Comparison of ENCODE assay signal across 9 mouse cellular contexts in the genomic region with DNA sequence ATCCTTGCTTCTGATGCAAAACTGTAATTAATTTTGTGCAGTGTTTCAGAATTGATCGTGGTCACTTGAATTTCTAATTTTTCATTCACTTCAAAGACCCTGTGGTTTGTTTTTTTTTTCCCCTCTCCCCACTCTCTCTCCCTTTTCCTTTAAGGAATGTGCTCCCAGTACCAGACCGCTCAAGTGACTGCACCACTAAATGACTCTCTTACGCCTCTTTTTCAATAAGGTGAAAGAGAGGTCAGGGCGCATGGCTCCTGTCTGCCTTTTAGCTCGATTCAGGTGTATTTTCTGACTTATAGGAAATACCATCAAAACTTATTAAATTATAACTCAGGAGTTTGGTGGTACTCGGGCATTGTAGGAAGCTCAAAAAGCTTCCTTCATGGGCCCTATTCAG.
DNase-seq lines count a peak whose midpoint lies in the region; ATAC-seq lines count a peak whose summit lies in the region.
"Had no signal": no experiment of that assay in that cellular context is flagged by ENCODE, and none has a peak within 500 bp of the region (broad histone marks: within the 10 kb centered on the region; RNA-seq: fewer than 3 reads in every experiment).

No protein-coding gene starts in this region.

- H3K9me3 ChIP-seq in heart, embryonic 14.5 days (ENCODE audit: control insufficient read depth, low read length): no peaks in the 10 kb centered on the region
- H3K9me3 ChIP-seq in forebrain, embryonic 16.5 days (ENCODE audit: control insufficient read depth, low read length): no peaks in the 10 kb centered on the region
- no peaks in the 10 kb centered on the region; the same call in 1 of the 2 replicates for H3K9me3 ChIP-seq in limb, embryonic 13.5 days

- no peaks in the 10 kb centered on the region for H3K36me3 ChIP-seq in heart, embryonic 14.5 days (ENCODE audit: control insufficient read depth, insufficient read depth, low read length)
- no peaks in the 10 kb centered on the region for H3K36me3 ChIP-seq in forebrain, embryonic 16.5 days (ENCODE audit: control insufficient read depth, insufficient read depth)
- no peaks in the 10 kb centered on the region for H3K36me3 ChIP-seq in limb, embryonic 13.5 days

- H3K27me3 ChIP-seq in heart, embryonic 14.5 days (ENCODE audit: control insufficient read depth, insufficient read depth, low read length): no peaks in the 10 kb centered on the region
- H3K27me3 ChIP-seq in forebrain, embryonic 16.5 days (replicated peaks; ENCODE audit: control insufficient read depth, insufficient read depth, low read length): no peaks in the 10 kb centered on the region
- H3K27me3 ChIP-seq in limb, embryonic 13.5 days: no peaks in the 10 kb centered on the region

- H3K4me3 ChIP-seq in heart, embryonic 14.5 days (ENCODE audit: control insufficient read depth in 1 of 2, insufficient read depth in 1 of 2, low read depth in 1 of 2, low read length in 2 of 2): peak overlapping the region in 1 of 2 experiments; percentile 11; a peak in 2 of 4 replicates
- 0 out of 2 replicates have a peak overlapping the region, but pooled peaks have one; percentile 0 for H3K4me3 ChIP-seq in forebrain, embryonic 16.5 days (replicated peaks; ENCODE audit: low read length)
- 0 out of 2 replicates have a peak overlapping the region, but pooled peaks have one; percentile 14 for H3K4me3 ChIP-seq in limb, embryonic 13.5 days

- peak overlapping the region; percentile 63 for H3K4me2 ChIP-seq in heart, embryonic 14.5 days (ENCODE audit: low read length)
- H3K4me2 ChIP-seq in forebrain, embryonic 16.5 days (ENCODE audit: low read length): peak overlapping the region; percentile 44
- peak overlapping the region; percentile 55 for H3K4me2 ChIP-seq in limb, embryonic 13.5 days (replicated peaks)

- H3K27ac ChIP-seq in heart, embryonic 14.5 days (replicated peaks in 1 of 2; ENCODE audit: control insufficient read depth in 1 of 2, insufficient read depth in 1 of 2, low read depth in 2 of 2, low read length in 2 of 2): no peak overlapping the region
- H3K27ac ChIP-seq in forebrain, embryonic 16.5 days (ENCODE audit: low read length): no peak overlapping the region
- no peak overlapping the region for H3K27ac ChIP-seq in limb, embryonic 13.5 days

- DNase-seq in heart, postnatal 4 days: no peak
- peak; percentile 10 for DNase-seq in ZHBTc4 (ENCODE audit: low read depth, low spot score)
- no peak for DNase-seq in layer of hippocampus, postnatal 10 days (ENCODE audit: low spot score in 2 of 2)
- DNase-seq in spleen, adult 12 weeks (ENCODE audit: low spot score): no peak
- no peak for DNase-seq in spleen, postnatal 14 days (ENCODE audit: low spot score in 2 of 2)
- DNase-seq: B cell, adult 2 months had no signal

- ATAC-seq in heart, embryonic 14.5 days (ENCODE audit: insufficient number of reproducible peaks, insufficient read depth, low FRiP score, low read depth): no peak
- peak; percentile 31; the same call in 1 of the 2 replicates for ATAC-seq in forebrain, embryonic 16.5 days
- ATAC-seq in limb, embryonic 13.5 days (ENCODE audit: low FRiP score, low read depth): no peak

- 21% methylated on average over 6 of the region's 6 CpGs for WGBS in heart, embryonic 14.5 days
- 2% methylated on average over 6 of the region's 6 CpGs for WGBS in forebrain, embryonic 16.5 days
- 8% methylated on average over 6 of the region's 6 CpGs for WGBS in limb, embryonic 13.5 days

- H3K9ac ChIP-seq in heart, embryonic 14.5 days (ENCODE audit: low read length): 0 out of 2 replicates have a peak overlapping the region, but pooled peaks have one; percentile 36
- H3K9ac ChIP-seq in forebrain, embryonic 16.5 days (replicated peaks; ENCODE audit: low read depth, low read length): no peak overlapping the region
- H3K9ac ChIP-seq in limb, embryonic 13.5 days: no peak overlapping the region

- H3K4me1 ChIP-seq in heart, embryonic 14.5 days (ENCODE audit: control insufficient read depth in 2 of 2, insufficient read depth in 2 of 2, low read length in 2 of 2): peaks cover 4 to 11% of the 10 kb centered on the region in 2 experiments
- peaks cover 12% of the 10 kb centered on the region for H3K4me1 ChIP-seq in forebrain, embryonic 16.5 days (replicated peaks; ENCODE audit: control insufficient read depth, insufficient read depth, low read length)
- H3K4me1 ChIP-seq in limb, embryonic 13.5 days: peaks cover 13% of the 10 kb centered on the region
